Mouse (Mus musculus) thymus, postnatal 10 days (tissue): ENCODE measurements at regions not wholly inside any gene's neighbourhood (a gene's known extent, or its start where the extent isn't known, plus 50 kb on each side); places are given as distances from the start of the nearest gene placed in this dataset.
A peak's percentile ranks its signal among the peaks of the same experiment; 100 is the strongest.
"Not testable (repeated sequence)": the region's sequence is repeated elsewhere in the genome, so short reads cannot be mapped to it uniquely, and the experiment has no call there.

Experiments used
- DNase-seq, 2 experiments: peaks; one replicate each; pipeline ENCODE4 v3.0.0; 2021; ENCODE audit warnings: low spot score in 2 of 2

DNA sequence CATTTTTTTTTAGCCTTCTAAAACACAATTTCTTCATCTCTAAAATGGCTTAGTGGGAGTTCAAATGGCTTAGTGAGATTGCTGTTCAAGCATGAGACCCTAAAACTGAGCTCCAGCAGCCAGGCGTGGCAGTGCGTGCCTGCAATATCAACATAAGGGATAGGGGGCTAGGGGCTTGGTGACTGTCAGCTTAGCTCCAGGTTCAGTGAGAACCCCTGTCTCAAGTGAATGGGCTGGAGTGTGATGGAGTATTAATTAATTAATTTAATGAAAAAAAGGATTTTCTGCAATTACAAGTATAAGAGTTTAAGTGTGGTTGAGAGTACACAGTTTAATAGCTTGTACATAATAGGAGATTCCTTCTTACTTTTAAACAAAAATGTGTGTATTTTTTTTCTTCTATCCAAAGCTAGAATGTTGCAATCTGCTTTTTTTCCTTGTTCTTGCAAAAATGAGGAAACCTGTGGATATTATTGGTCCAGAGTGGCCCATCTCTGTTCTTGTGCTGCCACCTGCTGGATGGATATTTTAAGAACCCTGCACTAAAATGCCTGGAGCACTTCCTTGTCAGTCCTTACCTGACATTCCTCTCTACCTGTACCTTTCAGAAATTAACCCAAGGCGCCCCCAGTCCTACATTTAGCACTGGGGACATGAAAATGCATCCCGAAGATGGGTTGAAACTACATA lies 54.0 kb upstream of the Usp47 start:
- peak in 1 of 2 experiments; percentile 41 for DNase-seq

DNA sequence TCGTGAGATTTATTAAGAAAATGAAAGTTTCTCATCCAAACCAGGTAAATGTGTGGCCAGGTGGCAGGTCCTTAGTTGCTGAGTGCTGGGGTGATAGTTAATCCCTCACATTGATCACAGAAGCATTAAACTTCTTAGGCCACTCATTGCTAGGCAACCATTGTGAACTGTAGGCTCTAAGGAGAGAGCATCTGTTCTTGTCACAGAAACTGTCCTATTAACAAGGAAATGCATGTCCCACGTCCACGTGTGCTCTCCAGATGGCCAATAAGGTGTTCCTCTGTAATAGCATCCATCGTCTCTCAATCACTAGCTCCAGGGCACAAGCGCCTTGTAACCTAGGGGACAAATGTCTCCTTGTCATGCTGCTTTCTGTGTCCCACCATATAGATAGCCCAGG lies 55.0 kb upstream of the Usp47 start:
- no peak for DNase-seq

DNA sequence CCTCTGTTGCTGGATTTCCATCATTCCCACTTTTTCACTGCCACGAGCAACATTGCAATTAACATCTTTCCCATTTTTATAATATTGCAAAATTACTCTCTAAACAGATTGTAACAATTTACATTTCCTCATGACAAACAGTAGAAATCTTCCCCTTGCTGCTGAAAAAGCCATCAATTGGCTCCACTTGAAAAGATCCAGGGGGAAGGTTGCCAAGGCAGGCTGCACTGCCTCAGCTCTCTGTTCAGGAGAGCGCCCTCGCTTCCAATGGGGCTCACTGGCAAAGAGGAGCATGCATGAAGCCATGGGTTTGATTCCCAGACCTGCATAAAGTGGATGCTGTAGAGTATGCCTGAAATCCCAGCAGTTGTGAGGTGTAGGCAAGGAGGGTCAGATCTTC lies 56.6 kb upstream of the Usp47 start:
- DNase-seq, result no peak

DNA sequence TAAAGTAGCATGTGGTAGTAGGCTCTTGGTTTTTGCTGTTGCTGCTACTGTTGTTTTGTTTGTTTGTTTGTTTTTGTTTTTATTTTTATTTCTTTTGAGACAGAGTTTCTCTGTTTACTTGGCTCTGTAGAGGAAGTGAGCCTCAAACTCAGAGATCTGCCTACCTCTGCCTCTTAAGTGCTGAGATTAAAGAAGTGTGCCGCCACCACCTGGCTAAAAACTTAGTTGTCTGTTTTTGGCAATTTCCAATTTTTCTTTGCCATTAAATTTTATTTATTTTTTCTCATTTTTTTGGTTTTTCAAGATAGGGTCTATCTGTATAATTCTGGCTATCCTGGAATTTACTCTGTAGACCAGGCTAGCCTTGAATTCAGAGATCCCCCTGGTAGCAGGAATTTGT lies 59.3 kb upstream of the Usp47 start:
- DNase-seq, result no peak

DNA sequence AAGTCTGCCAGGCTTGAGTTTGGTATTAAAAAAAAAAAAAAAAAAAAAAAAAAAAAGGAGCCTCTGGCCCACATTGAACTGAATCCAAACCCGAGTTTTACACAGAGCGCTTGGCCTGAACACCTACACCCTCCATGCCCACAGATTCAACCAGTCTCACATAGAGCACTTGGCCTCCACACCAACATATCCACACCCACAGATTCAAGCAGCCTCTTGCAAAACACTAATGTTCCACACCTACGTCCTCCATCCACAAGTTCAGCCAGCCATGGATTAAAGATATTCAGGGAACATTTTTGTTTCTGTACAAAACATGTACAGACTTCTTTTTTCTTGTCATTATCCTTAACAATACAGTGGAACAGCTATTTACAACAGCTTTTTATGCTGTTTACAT lies 63.3 kb upstream of the Usp47 start:
- DNase-seq, result no peak

DNA sequence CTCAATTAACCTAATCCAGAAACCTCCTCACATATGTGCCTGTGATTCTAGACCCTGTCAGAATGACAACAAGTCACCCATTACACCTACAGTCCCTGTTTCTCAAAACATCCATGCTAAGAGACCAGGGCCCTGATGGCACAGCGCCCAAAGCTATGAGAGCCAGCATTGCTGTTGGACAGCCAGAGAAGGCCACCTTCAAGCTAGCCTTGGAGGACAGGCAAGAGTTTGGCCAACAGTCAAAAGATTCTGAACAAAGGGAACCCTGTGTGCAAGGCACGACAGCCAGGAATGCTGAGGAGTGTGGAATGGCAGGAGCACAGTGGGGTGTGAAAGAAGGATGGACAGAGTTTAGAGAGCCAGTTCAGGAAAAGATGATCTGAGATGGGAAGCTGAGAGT lies 66.6 kb upstream of the Usp47 start:
- no peak for DNase-seq

DNA sequence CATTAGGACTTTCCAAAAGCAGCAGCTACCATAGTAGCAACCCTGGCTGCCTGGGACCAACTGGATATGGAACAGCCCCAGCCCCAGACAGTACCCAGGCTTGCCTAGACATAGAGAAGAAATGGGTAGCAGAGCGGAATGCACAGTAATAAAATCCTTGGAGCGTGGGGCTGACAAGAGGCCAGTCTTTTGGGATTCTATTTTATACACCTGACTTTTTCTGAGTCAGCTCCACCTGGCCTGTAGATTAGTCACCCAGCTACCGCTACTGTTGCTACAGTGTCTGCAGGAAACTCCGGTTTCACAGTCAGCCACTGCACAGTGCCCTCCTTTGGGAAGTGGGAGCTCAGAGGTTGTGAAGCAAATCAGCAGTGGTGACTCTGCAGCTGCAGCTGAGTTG lies 83.7 kb upstream of the Usp47 start:
- no peak for DNase-seq

DNA sequence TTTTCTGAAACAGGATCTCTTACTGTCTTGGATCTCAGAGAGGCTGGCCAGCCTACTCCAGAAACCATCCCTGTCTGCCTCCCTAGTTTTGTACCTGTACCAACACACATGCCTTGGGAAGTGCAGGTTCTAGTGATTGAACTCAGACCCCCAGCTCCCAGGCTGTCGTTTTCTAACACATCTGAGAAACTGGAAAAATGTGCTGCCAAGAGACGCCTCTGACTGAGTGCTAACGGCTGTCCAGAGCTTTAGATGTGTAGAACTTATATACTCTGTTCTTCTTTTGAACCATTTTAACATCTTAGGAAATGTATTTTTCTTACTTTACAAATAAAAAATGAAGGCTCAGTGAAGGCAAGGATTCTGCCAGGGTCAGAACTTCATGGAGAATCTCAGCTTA lies 85.8 kb upstream of the Usp47 start:
- DNase-seq, result no peak

DNA sequence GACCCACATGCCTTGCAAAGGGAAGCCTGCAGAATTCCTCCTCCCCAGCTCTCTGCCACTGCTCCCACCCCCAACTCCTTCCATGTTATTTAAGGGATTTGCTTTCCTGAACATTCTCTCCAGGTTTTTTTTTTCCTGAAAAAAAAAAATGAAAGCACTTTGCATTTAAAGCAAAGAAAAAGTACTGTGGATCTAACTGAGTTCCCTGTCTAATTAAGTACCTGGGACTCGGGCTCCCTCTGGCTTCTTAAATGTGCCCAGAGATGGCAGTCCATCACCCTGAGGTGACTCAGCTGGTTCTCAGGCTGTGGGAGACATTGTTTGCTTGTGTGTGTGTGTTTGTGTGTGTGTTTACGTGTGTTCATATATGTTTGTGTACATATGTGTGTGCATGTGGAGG lies 86.2 kb upstream of the Usp47 start:
- DNase-seq, result no peak

DNA sequence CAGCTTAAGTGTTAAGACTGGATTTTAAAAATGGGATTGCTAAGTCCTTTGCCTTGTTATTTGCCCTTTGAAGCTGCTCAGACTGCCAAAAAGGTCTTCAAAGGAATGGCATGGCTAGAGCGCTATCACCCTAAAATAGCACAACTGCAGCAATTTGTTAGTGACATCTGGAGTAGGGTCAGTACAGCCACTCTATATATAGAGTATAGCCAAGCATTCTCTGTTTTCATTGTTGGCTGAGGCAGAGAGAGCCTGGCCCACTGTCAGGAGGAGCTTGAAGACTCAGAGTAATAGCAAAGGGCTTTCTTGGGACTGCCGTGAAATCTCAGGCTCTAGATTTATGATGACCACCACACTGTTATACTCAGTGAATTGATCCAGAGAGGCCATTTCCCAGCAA lies 90.6 kb upstream of the Usp47 start:
- no peak for DNase-seq

DNA sequence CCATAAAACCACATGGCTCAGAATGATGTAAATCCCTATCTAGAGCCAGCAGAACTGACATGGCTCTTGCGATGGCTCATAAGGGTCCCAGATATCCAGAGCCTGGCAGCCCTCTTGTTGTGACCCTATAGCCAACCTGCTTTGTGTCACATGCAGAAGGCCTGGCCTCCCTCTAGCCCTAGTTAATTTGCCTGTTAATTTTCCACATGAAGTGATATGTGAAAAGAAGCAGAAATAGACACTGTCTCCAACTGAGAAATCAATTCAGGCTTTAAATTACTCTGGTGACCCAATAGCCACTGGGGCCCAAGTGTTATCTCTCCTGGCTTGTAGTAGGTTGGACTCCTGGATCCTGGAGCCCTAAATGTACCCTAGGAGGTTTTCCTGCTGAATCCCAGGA lies 103.3 kb upstream of the Usp47 start:
- no peak for DNase-seq

DNA sequence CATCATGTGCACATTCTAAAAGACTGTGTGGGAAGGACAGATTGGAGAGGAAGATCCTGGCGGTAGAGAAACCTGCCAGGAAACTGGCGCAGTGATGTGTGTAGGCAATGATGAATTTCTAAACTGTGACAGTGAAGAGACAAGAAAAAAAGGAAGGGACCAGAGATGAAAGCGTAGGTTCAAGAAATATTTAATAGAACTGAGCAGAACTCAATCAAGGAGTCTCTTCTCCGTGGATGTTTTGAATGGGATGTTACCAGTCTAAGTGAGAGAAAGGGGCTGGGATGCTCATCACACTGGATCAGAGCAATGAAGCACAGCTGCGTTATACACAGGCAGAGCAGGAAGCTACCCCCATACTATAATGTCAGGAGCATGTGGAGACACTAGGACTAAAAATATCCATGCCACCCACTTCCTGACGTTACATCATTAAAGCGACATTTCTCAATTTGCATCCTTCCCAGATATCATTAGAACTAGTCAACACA lies 119.5 kb upstream of the Usp47 start:
- DNase-seq, result no peak

DNA sequence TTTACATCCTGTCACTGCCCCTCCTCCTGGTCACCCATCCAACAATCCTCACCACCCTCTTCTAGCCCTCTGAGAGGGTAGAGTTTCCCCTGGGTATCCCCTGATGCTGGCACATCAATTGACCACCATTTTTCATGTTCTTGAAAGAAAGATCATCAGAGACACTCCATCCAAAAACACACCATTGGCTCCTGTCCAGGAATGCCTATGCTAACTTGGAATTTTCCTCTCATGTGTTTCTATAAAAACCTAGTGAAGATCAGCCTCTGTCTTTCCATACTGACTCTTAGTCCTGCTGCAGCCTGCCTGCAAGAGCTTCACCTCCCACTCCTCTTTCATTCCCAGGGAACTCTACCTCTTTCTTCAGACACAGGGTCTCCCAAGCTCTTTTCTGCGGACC lies 117.2 kb upstream of the Galnt18 start:
- no peak for DNase-seq

DNA sequence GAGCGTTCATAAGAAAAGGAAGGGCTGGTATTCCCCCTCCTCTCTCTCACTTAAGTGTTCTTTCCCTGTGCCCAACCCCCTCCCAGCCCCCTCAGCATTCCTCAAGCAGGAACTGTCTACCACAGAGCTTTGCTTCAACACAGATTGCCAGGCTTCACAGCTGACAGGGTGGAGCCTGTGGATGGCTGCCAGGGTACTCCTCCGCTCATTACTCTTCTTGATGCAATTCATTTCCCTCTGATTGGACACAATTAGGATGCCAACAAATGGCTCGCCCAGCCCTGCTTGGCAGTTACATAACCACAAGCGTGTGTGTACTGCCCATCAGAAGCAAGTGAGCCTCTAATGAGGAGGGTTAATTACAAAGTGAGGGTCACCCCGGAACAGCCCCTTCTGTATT lies 116.5 kb upstream of the Galnt18 start:
- no peak for DNase-seq

DNA sequence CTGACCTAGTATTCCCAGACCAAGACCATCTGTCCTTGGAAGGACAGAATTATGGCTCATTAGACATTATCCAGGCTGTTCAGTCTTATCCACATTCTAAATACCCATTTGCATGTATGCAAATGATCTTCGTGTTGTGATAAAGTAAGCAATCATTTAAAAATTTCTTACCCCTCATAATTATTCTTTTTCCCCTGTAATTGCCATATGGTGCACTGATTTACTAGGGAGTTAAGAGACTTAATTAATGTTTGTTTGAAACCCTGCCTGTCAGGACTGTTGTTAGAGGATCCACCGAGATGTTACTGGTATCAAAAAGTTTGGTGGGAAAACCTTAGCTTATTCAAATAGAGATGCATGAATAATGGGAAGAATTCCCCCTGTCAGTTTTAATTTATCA lies 103.2 kb upstream of the Galnt18 start:
- no peak for DNase-seq

DNA sequence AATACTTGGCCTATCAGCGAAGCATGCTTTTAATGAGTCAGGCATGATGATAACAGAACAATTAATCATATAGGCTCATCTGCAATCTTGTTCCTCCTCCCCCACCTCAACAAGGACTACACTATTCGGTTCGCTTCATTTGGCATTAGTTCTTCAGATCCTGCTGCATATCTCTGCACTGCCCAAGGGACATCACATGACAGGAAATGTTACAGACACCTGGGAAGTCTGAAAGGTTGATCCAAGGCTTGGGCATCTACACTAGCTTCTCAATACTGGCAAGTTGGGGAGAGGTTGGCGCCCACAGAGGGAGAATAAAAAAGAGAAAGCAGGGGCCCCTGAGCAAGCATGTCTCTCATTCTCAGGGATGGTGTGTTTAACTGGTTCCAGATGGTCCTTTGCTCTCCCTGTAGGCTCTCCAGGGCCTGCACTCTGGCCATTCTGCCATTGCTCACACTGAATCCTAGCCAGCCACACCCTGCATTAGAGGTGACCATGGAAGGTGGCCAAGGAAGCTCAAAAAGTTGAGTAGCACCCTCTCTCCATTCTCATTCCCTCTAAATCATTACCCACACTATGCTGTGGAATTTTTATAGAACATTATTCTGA lies 100.4 kb upstream of the Galnt18 start:
- no peak for DNase-seq

DNA sequence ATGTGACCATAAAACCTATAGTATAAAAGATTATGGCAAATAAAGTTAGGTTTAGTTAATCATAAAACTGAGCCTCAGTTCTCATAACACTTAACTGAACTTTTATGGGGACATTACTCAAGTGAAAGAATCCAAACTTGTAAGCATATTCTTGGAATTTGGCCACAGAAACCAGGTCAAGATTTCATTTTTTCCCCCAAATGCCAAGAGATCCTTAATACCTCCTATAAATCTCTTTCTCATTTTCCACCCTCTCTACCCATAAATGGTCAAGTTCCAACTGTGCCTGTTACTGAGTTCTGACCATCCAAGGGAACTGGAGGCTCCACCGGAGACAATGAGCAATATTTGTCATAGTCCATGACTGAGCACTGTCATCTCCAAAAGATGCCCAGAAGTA lies 97.8 kb upstream of the Galnt18 start:
- DNase-seq, result no peak

DNA sequence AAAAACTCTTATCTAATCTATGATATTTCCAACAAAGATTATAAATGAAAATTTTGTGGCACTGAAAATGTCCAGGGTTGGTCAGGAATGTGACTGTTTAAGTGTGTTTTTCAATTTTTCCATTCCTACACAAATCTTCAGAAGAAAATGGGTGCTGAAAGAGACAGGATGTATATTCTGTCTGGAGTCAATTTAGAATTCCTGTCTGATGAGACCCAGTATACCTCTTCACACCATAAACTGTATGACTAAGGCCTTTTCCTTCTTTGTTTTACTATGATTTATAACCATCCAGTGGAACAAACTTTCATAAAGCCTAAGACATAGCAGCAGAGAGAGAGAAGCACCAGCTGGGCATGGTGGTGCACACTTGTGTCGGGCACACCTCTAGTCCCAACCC lies 96.2 kb upstream of the Galnt18 start:
- no peak for DNase-seq

DNA sequence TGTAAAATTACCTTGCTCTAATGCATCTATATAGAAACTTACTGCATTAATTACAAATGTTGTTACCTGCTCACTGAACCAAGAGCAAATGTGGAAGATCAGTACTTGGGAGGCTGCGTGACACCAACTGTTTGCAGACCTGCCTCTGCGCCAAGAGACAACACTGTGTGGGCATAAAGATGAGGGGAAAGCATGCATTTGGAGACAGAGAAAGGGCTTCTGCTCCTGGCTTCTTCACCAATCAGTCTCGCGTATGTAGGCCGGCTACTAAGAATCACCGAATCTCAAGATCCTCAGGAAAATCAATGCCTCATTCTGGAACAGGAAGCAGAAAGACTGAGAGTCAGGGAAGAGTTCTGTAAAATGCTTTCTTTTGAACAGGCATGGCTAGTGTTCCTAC lies 89.6 kb upstream of the Galnt18 start:
- no peak for DNase-seq

DNA sequence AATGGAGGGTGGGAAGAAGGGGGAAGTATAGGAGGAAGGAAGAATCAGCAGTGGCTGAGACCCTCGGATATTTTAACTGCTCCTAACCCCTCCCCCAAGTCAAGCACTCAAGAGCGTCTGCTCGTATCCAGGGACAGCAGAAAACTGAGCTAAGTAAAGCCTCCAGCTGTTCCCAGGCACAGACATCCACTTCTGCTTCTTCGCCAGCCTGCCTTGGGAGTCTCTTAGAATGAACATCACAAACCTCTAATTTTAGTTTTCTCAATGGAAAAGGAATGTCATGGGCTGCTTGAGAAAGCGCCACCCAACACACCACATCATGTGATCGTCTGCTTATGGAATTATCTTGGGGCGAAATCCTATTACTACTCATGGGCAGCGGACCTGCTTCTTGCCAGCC lies 83.3 kb upstream of the Galnt18 start:
- no peak for DNase-seq

DNA sequence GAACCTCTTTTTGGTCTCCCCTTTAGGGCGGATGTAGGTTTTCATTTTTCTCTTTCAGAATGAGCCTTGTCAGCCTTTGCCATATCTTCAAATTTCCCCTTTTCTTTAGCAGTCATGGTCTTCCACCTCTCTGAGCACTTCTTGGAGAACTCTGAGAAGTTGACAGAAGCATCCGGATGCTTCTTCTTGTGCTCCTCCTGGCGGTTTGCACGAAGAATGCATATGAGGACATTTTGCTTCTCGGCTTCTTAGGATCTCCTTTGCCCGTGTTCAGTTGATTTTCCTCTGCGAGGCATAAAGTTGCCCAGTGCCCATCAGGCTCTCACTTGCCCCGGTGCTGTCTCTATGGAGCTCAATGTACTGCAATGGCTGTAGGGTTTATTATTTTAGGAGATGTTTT lies 78.5 kb upstream of the Galnt18 start:
- not testable (repeated sequence) for DNase-seq

DNA sequence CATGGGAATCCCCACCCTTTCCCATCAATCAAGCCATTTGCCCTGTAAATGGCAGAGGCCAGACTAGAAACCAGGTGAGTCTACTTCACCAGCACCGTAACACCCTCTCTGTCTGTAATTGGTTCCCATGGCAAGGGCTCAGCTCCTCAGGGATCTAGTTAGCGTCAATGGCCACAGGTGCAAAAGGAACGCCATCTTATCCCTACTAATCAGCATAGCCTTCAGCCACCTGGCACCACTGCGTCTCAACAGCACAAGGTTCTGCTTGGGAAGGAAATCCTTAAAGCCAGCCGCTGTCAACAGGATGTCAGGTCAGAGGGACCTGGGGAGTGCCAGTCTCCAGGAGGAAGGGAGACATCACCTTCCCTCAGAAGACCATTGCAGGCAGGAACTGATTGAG lies 77.2 kb upstream of the Galnt18 start:
- DNase-seq, result no peak

DNA sequence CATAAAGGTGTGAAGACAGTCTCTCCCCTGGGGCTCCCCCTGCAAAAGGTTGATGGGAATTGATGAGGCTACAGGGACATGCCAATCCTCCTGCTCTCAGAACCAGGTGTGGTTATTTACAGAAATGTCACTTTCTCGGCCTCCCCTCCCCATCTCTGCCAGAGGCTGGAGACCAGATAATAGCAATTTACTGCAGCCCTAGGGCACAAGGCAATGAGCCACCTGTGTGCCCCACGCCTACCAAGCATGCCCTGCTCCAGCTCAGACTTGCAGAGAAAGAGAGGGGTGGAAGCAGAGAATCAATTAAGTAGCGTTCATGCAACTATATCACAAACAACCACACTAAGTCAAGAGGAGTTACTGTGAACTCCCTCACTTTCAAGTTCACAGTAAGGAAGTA lies 75.5 kb upstream of the Galnt18 start:
- DNase-seq, result no peak

DNA sequence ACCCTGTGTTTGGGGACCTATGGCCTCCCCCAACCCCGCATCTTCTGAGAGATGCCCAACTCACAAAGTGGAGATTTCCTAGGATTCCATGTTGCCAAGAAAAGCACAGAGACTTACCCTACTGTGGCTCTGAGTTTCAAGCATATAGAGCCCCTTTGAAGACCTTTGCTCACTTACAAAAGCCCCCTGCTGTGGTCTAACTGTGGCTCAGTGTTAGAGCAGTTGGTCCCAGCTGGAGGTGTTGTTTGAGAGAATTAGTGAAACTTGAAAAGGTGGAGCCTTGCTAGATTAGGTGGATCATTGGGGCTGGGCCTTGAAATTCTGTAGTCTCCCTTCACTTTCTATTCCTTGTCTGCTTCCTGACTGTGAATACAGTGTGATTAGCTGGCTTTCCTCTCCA lies 66.6 kb upstream of the Galnt18 start:
- DNase-seq, result no peak
